Mouse (Mus musculus) urinary bladder, postnatal 14 days (tissue): ENCODE data around the gene Mcm5.

Experiments
- DNase-seq: peaks from one replicate; pipeline ENCODE4 v3.0.0; 2021; ENCODE audit warnings: low spot score

Gene Mcm5

GRCm38 (mm10) chr8:75102956-75103355 lies 6.4 kb upstream of the Mcm5 start:
- DNase-seq, result no peak

GRCm38 (mm10) chr8:75103376-75103878 lies 5.9 kb upstream of the Mcm5 start:
- DNase-seq, result no peak

- DNase-seq, result peak; percentile 85
Measured at GRCm38 (mm10) chr8:75108527-75109235, 688 bp upstream of the Mcm5 start.

DNA sequence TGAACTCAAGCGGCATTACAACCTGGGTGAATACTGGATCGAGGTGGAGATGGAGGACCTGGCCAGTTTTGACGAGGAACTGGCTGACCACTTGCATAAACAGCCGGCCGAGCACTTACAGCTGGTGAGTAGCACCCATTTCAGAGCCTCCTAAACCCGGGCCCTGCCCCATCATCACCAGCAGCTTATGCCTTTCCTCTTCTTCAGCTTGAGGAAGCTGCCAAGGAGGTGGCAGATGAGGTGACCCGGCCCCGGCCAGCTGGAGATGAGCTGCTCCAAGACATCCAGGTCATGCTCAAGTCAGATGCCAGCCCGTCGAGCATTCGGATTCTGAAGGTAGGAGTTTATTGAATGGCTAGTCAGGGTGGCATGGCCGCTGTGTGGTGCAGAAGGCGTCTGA lies 724 bp downstream of the Mcm5 start:
- DNase-seq, result no peak

DNA sequence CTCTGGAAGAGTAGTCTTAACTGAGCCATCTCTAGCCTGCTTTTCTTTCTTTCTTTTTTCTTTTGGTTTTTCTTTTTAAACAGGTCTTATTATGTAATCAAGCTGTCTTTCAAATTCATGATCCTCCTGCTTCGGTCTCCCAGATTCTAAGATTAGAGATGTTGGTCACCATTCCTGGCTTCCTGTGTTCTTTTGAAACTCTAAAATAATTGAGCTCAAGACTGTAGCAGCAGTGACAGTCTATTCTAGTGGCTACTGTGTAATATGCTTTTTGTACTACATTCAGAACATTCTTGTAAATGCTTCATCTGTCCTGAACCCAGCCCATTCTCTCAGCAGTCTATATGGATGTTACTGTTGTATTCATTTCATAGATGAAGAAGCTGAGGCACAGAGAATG lies 9.1 kb downstream of the Mcm5 start:
- DNase-seq, result no peak

DNA sequence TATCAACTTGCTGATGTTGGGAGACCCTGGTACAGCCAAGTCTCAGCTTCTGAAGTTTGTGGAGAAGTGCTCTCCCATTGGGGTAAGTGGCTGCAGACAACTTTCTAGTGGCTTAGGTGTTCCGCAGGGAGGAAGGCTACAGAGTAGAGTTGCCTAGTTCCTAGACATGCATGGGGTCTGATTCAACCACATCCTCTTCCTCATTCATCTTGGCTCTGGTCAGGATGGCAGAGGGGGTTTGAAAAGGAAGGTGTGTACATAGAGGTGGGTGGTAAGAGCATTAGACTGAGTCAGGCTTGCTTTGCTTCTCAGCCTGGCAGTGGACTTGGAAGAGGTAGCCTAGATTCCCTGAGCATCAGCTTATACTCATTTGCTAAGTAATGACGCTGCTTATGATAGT lies 9.9 kb downstream of the Mcm5 start:
- no peak for DNase-seq

- no peak for DNase-seq
Measured at GRCm38 (mm10) chr8:75119747-75120146, 10.4 kb downstream of the Mcm5 start.

GRCm38 (mm10) chr8:75127406-75127805 lies 18.0 kb downstream of the Mcm5 start:
- no peak for DNase-seq

DNA sequence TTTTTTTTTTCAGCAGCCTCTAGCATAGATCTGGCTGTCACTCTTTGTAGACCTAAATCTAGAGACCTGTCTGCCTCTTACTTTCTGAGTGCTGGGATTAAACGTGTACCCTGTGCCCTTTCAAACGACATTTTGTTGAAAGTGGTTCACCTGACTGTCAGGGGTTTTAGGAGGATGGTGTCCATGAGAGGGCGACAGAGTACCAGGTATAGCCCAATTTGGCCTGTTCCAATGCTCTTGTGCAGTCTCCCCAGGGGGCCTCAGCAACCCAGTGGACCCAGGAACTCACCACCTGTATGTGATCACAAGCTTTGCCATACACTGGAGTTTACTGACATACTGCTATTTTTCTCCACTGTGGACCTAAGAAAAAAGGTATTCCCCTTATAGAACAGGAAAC lies 23.1 kb downstream of the Mcm5 start:
- DNase-seq, result peak; percentile 59

DNA sequence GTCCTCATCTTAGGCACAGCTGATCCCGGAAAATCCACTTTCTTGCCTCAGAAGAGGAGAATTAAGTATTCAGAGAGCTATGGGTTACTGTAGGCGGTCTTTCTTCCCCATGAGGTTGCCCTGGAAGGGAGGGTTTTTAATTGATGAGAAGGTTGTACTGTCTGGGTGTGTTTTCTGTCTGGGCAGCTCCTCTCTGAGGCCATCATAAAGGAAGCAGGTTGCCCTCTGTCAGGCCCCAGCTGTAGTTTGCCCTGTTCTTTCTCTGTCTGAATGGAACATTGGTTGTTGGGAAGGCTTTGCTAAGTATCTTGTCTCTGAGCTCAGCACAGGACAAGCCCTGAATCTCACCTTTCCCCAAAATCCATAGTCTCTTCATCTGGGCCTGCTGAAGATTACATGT lies 24.0 kb downstream of the Mcm5 start:
- no peak for DNase-seq

DNA sequence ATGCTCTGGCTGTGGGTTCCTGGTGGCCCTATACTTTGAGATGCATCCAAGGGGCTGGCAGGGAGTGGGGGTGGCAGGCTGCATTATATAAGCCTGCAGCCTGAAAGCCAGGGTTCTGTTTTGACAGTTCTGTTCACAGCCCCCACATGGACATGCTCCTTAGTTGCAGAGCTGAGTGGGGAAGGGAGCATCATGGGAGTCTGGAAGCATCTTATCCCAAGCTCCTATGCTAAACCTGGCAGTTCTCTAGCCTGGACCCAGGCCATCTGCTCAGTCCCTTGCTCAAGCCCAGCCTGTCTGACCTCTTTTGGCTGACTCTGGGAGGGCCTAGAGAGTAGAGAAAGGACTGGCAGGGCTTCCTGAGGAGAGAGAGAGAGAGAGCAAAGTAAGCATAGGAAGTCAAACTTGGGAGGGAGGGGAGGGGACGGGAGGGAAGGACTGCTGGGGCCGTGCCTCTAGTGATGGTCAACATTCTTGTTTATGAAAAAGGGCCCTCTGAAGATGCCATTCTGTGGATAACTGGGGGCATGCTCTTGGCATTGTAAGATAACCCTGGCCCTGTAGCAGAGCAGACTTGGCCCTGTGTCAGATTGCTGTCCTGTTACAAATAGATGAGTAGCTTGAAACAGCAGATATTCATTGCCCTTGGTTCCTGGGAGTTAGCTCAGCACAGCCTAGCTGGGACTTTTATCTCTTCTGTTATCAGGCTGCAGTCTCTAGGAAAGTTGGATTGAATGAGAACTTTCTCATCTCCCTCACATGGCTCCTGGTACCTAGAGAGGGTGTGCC lies 25.4 kb downstream of the Mcm5 start:
- DNase-seq, result peak; percentile 72

DNA sequence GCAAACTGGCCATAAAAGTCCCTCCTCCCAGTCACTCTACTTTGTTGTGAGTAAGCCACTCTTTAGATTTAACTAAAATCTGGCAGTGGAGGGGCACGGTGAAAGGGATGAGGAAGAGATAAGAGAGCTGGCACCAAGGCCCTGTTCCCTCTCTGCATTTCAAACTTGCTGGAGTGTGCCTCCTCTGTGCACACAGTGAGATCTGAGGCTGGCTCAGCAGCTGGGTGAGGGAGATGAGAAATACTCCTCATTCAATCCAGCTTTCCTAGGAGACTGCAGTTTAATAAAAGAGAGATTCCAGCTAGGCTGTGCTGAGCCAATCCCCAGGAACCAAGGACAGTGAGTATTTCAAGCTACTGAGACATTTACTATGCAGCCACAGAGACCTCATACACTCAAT lies 26.4 kb downstream of the Mcm5 start:
- no peak for DNase-seq

GRCm38 (mm10) chr8:75136256-75136655 lies 26.9 kb downstream of the Mcm5 start:
- DNase-seq, result no peak

GRCm38 (mm10) chr8:75137536-75137935 lies 28.2 kb downstream of the Mcm5 start:
- DNase-seq, result no peak

DNA sequence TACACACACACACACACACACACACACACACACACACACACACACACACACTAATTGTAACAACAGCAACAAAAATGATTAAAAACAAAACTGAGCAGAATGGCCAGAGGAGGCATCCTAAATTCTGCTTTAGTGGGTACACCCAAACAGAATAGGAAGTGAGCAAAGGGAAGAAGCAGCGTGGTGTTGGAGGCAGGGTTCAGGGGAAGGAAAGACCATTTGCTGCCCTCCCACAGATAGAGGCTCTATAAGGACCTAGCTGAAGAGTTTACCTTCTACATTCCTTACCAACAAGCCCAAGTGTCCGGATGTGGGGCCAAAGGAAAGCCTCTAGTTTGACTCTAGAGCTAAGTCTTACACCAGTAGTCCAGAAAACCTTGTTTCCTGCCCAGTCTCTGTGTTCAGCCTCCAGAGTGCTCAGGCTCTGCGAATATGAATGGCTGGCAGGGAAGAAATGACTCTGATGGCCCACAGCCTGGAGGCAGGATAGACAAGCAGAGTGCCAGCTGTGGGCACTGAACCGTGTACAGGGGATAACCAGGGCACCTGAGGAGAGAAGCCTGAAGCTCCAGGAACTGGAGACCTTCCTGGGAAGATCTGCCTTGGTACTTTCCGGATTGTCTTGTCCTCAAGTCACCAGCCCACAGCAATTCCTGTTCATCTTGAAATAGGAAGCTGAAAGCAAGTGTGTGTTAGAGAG lies 41.7 kb downstream of the Mcm5 start:
- DNase-seq, result no peak

GRCm38 (mm10) chr8:75151743-75152142 lies 42.4 kb downstream of the Mcm5 start:
- no peak for DNase-seq

DNA sequence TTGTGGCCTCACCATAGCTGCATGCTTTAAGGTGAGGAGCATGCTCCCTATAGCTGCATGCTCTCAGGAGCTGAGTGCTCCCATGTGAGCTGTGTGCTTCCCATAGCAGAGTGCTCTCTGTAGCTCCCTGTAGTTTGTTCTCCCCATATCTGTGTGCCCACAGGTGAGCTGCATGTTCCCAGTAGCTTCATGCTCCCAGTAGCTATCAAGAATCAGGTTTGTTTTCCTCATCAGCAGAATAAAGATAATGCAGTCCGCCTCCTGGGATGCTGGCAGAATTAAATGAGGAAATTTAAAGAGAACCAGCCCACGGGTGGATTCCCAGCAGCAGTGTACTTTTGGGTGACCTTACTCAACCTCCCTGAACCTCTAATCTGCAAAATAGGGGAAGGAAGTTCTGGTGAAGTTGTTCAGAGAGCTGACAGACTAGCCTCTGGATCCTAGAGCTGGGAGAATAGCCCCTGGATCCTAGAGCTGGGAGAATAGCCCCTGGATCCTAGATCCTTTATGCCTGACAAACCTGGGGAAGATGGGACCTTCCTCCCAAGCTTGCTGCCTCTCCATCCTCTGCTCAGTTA lies 43.2 kb downstream of the Mcm5 start:
- DNase-seq, result no peak

- DNase-seq, result no peak
Measured at GRCm38 (mm10) chr8:75154855-75155478, 45.6 kb downstream of the Mcm5 start.

GRCm38 (mm10) chr8:75155740-75156322 lies 46.5 kb downstream of the Mcm5 start:
- DNase-seq, result no peak

- no peak for DNase-seq
Measured at GRCm38 (mm10) chr8:75157471-75158230, 48.3 kb downstream of the Mcm5 start.

DNA sequence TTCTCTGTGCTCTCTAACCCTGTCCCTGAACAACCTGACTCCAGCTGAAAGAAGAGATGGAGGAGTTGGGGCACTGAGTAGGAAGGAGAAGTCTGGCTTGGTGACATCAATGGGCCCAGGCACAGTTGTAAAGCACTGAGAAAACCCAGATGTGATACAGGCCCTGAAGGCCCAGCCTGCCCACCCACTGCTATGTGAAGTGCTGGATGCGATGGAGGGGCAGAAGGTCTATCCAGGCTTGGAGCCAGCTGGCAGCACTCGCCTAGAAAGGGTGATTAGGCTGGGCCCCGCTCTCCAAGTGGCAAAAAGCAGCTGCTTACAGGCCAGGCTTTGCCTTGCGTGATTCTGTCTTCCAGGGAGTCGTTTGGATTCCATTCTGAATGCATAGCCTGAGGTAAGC lies 60.0 kb downstream of the Mcm5 start:
- peak; percentile 15 for DNase-seq
